Mouse (Mus musculus) ES-E14 (cell line): Measurements from ENCODE around the gene Ggcx. TPM values are rescaled to one million over a fixed set of nuclear protein-coding genes. Genes with fewer than 3 reads are reported as not detected.
"Not testable (repeated sequence)": the region's sequence is repeated elsewhere in the genome, so short reads cannot be mapped to it uniquely, and the experiment has no call there.

Experiments used
- DNase-seq: peaks from one replicate; pipeline ENCODE4 v3.0.0-alpha.2; 2013; ENCODE audit warnings: low read depth, low spot score
- H3K27ac ChIP-seq: 2 replicates; pipeline ENCODE4 v1.5.1; 2012; ENCODE audit warnings: low read depth, mild to moderate bottlenecking, low read length, moderate library complexity, mixed read lengths; ENCODE audit not compliant: poor library complexity, insufficient read depth, severe bottlenecking
- H3K36me3 ChIP-seq: 2 replicates; pipeline ENCODE4 v1.6.1; 2012; ENCODE audit warnings: mild to moderate bottlenecking, low read length, moderate library complexity, mixed read lengths; ENCODE audit not compliant: control insufficient read depth, poor library complexity, insufficient read depth, severe bottlenecking
- H3K4me1 ChIP-seq, 2 experiments: fragments of 150-350 bp in 1 of 2; sonication (generic) in 1 of 2; 2 replicates each; pipeline ENCODE4 v1.6.1; 2012; ENCODE audit warnings: low read length in 2 of 2, mild to moderate bottlenecking in 1 of 2, mixed read lengths in 1 of 2; ENCODE audit not compliant: control insufficient read depth in 2 of 2, insufficient read depth in 2 of 2, poor library complexity in 1 of 2
- H3K4me3 ChIP-seq, 2 experiments: fragments of 150-350 bp in 1 of 2; sonication (generic) in 1 of 2; 2 replicates each; pipeline ENCODE4 v1.5.1; 2012; ENCODE audit warnings: low read length in 2 of 2, low read depth in 1 of 2, mild to moderate bottlenecking in 1 of 2, mixed read lengths in 1 of 2; ENCODE audit not compliant: insufficient read depth in 1 of 2, poor library complexity in 1 of 2, severe bottlenecking in 1 of 2
- H3K9ac ChIP-seq: 2 replicates; pipeline ENCODE4 v1.6.1; 2012; ENCODE audit warnings: low read depth, mild to moderate bottlenecking, low read length, mixed read lengths; ENCODE audit not compliant: poor library complexity, insufficient read depth, severe bottlenecking
- H3K9me3 ChIP-seq: fragments of 150-350 bp; sonication (generic); 2 replicates; pipeline ENCODE4 v1.6.1; 2012; ENCODE audit warnings: low read depth, mild to moderate bottlenecking, low read length; ENCODE audit not compliant: control insufficient read depth, insufficient read depth
- CHD2 ChIP-seq: IDR thresholded peaks from 2 replicates; pipeline ENCODE4 v1.6.1; 2014; ENCODE audit warnings: mild to moderate bottlenecking, low read depth, low read length, inconsistent platforms
- HCFC1 ChIP-seq: IDR thresholded peaks from 2 replicates; pipeline ENCODE4 v1.6.1; 2012; ENCODE audit warnings: low read length, inconsistent platforms, borderline replicate concordance; ENCODE audit not compliant: insufficient read depth
- MAFK ChIP-seq: IDR thresholded peaks from 2 replicates; pipeline ENCODE4 v1.6.1; 2014; ENCODE audit warnings: mild to moderate bottlenecking, low read depth, low read length, inconsistent platforms; ENCODE audit not compliant: insufficient read depth
- ZC3H11A ChIP-seq: IDR thresholded peaks from 2 replicates; pipeline ENCODE4 v1.6.1; 2012; ENCODE audit warnings: low read depth, mild to moderate bottlenecking, inconsistent platforms, low read length, borderline replicate concordance
- ZNF384 ChIP-seq: IDR thresholded peaks from 2 replicates; pipeline ENCODE4 v1.6.1; 2012; ENCODE audit warnings: low read depth, low read length, inconsistent platforms
- in situ Hi-C, 2 experiments: fragments of 600-800 bp; cut with MboI; formaldehyde crosslinking; loops; one replicate each; pipeline ENCODE4 v1.15.1; 2025; ENCODE audit warnings: low sequenced_read_pairs in 2 of 2, inconsistent platforms in 1 of 2; ENCODE audit not compliant: unreplicated experiment in 2 of 2
- total RNA-seq: library from RNA; depleted of rRNA; stranded (reverse); fragments of 300-350 nt; gene quantifications from 2 replicates; pipeline ENCODE4 v1.2.3, GENCODE M21; 2012; rRNA removed

Ggcx gene
- total RNA-seq, 1 experiment = 22.6 TPM

DNA sequence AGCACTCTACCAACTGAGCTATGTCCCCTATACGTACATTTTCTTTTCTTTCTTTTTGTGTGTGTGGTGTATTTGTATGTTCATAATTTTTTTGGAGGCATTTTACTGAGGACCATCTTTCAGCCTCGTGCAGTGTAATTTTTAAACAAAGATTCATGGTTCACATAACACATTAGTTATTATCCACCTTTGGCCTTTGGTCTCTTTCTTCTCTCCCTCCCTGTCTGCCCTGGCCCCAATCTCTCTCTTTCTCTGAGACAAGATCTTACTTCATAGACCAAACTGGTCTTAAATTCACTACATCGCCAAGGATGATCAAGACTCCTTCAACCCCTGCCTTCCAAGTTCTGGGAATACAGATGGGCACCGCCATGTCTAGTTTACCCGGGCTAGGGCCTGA, 62.7 kb downstream of the Ggcx start:
- TF ChIP-seq CHD2 (no peak), ZC3H11A (no peak), ZNF384 (no peak), HCFC1 (no peak), MAFK (no peak)
- H3K27ac ChIP-seq = no peak overlapping the region
- H3K9ac ChIP-seq = no peak overlapping the region
- H3K9me3 ChIP-seq = no peaks in the 10 kb centered on the region
- H3K4me3 ChIP-seq = no peak overlapping the region
- DNase-seq = no peak
- in situ Hi-C loops = no loop called here
- H3K4me1 ChIP-seq = no peaks in the 10 kb centered on the region
- no peaks in the 10 kb centered on the region for H3K36me3 ChIP-seq

DNA sequence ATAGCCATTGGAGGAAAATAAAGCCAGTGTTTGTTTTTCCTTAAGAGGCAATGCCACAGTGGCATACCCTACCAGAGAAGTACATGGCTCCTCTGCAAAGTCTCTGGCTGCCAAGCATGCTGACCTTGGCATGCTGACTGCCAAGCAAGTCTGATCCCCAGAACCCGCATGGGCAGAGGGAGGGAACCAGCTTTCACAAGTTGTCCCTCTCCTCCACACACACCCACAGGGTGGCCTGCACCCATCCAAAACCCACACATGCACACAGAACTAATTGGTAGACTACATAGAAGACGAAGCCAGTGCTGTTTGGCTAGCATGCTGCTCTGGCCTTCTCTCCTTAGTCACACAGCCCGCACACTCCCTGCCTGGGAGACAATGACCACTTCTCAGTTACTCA, 63.5 kb downstream of the Ggcx start:
- TF ChIP-seq CHD2 (no peak), MAFK (no peak), ZNF384 (no peak), HCFC1 (no peak), ZC3H11A (no peak)
- Histone ChIP-seq H3K36me3 (no peaks in the 10 kb centered on the region), H3K9me3 (no peaks in the 10 kb centered on the region), H3K9ac (no peak overlapping the region), H3K4me3 (no peak overlapping the region), H3K27ac (no peak overlapping the region), H3K4me1 (no peaks in the 10 kb centered on the region)
- no peak for DNase-seq
- in situ Hi-C loops = no loop called here

DNA sequence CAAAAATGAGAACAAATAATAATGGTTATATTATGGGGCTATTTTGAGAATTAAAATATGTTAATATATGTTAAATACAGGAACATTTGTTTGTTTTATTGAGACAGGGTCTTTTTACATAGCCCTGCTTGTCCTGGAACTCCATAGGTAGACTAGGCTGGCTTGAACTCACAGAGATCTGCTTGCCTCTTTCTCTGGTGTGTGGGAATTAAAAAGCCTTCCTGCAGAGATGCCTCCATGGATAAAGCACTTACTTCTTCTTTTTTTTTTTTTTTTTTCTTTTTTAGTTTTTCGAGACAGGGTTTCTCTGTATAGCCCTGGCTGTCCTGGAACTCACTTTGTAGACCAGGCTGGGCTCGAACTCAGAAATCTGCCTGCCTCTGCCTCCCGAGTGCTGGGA, 64.6 kb downstream of the Ggcx start:
- in situ Hi-C loops, H3K27ac ChIP-seq: not testable (repeated sequence)

DNA sequence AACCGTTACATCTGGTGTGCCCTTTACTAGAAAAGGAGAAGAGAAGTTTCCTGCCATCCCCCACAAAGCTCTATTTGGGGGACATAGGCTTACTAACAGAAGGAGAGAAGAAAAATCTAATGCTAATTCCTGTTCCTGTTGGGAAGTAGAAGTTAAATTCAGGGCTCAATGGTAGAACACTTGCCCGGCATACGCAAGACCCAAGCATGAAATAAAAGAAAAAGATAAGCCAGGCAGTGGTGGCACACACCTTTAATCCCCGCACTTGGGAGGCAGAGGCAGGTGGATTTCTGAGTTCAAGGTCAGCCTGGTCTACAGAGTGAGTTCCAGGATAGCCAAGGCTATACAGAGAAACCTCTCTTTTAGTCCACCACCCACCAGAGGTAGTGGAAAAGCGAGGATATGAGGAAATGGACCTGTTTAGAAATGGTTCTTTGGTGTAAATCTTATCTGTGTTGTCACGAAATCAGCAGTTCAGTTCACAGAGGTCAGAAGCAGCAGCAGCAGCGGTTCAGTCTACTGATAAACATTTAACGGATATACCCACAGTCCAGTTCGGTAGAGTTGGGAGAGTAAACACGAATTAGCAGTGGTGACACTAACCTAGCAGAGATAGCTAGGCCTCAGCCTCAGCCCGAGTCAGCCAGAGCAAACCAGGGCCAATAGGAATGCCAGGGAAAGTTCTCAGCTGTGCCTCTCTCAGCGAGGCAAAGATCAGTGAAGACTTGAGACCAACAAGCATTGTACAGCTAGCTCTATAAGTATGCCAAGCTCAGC, 65.7 kb downstream of the Ggcx start:
- no peak for DNase-seq
- TF ChIP-seq HCFC1 (no peak), MAFK (no peak), ZC3H11A (no peak), CHD2 (no peak), ZNF384 (no peak)
- H3K9ac ChIP-seq = no peak overlapping the region
- no peak overlapping the region for H3K27ac ChIP-seq
- no peaks in the 10 kb centered on the region for H3K9me3 ChIP-seq
- H3K4me1 ChIP-seq = no peaks in the 10 kb centered on the region
- no peaks in the 10 kb centered on the region for H3K36me3 ChIP-seq
- H3K4me3 ChIP-seq = no peak overlapping the region
- in situ Hi-C loops = no loop called here

More for the DNA sequence above, 64.6 kb downstream of the Ggcx start:
- not testable (repeated sequence) for H3K9ac ChIP-seq, H3K36me3 ChIP-seq, H3K4me1 ChIP-seq, DNase-seq, H3K9me3 ChIP-seq, H3K4me3 ChIP-seq

DNA sequence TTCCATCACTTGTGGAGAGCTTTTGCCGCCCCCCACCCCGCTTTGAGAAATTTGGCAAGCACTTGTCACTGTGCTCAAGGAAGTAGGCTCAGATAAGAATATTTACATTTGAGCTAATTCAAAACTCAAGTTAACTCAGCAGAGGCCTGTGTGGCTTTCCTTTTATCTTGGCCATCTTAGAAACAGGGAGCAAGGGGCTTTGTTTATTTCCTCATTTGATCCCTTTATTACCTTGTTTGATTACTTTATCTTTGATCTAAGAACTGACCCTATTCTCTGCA, 66.3 kb downstream of the Ggcx start:
- no peak for TF ChIP-seq CHD2
- Histone ChIP-seq H3K36me3 (no peaks in the 10 kb centered on the region), H3K9ac (no peak overlapping the region), H3K4me1 (no peaks in the 10 kb centered on the region), H3K4me3 (no peak overlapping the region), H3K9me3 (no peaks in the 10 kb centered on the region), H3K27ac (no peak overlapping the region)
- in situ Hi-C loops = no loop called here
- no peak for DNase-seq

Other genes starting within 250 kb of the Ggcx start
- gene Atoh8, start 178.7 kb upstream of the Ggcx start, total RNA-seq = 1.0 TPM in 1 of 2 replicates, not detected in the other
- not detected in 2 replicates for gene Sftpb, start 109.7 kb upstream of the Ggcx start, total RNA-seq
- 62.6 and 76.9 TPM in 2 replicates for gene Usp39, start 69.1 kb upstream of the Ggcx start, total RNA-seq
- gene 0610030E20Rik, start 67.0 kb upstream of the Ggcx start, total RNA-seq = 7.7 TPM in 2 replicates
- 21.2 and 26.1 TPM in 2 replicates for gene Tmem150a, start 58.9 kb upstream of the Ggcx start, total RNA-seq
- gene Rnf181, start 47.4 kb upstream of the Ggcx start, total RNA-seq = 57.2 and 62.0 TPM in 2 replicates
- gene Vamp5, start 33.8 kb upstream of the Ggcx start, total RNA-seq = 1.0 and 1.2 TPM in 2 replicates
- gene Vamp8, start 23.6 kb upstream of the Ggcx start, total RNA-seq = 25.6 and 44.0 TPM in 2 replicates
- 407 and 469 TPM in 2 replicates for gene Mat2a, start 25.2 kb downstream of the Ggcx start, total RNA-seq
- gene Sh2d6, start 107.4 kb downstream of the Ggcx start, total RNA-seq = not detected in 2 replicates
- gene Capg, start 130.1 kb downstream of the Ggcx start, total RNA-seq = 41.8 and 58.4 TPM in 2 replicates
- 4.3 and 4.8 TPM in 2 replicates for gene Elmod3, start 184.1 kb downstream of the Ggcx start, total RNA-seq
- 20.2 and 39.6 TPM in 2 replicates for gene Retsat, start 184.2 kb downstream of the Ggcx start, total RNA-seq
- 56.4 and 57.7 TPM in 2 replicates for gene Tgoln1, start 202.7 kb downstream of the Ggcx start, total RNA-seq